Mouse (Mus musculus) cerebellum, postnatal 4 days (tissue): Measurements from ENCODE around the gene Ctcf.
"Not testable (repeated sequence)": the region's sequence is repeated elsewhere in the genome, so short reads cannot be mapped to it uniquely, and the experiment has no call there.

Source experiments
- DNase-seq, 2 experiments: peaks; one replicate each; pipeline ENCODE4 v3.0.0; 2022; ENCODE audit warnings: low spot score in 2 of 2, mixed read lengths in 1 of 2

The Ctcf gene

DNA sequence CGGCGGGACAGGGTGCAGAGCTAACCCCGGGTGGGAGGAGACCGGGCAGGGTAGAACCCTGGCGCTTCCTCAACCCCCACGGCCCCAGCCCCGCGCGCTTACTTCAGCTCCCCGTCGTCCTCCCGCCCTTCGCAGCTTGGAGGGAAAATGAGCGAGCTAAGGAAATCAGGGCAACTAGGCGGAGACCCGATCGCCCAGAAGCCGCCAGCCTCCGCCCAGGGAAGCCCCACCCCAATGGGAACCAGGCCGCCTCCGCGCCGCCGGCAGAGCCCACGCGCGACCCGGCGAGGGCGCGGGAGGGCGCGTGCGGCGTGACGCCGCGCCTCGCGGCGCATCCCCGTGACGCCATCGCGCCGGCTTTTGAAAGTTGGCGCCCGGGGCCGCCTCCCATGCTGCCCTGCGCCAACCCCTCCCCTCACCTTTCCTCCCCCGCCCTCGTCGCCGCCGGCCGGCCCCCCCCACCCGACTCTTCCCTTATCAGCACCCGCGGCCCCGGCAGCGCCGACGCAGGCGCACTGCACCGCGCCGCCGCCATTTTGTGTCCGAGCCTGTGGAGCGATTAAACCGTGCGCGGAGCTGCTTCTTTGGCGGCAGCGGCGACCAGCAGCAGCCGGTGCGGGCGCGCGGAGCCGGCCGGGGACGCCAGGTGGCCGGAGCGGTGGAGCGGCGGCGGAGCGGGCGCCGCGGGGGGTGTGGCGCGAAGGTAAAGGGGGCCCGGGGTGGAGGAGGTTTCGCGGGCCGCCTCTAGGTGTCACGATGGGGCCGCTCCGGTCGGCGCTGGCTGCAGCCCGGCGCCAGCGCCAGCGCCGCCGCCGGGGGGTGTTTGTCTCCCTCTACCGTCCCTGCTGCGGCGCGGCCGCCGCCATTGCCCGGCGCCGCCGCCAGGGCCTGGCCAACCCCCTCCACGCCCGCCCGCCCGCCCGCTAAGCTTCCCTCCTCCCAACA lies at the start of gene Ctcf:
TSS of gene Ctcf (plus strand) at position 551 of the 945 bp plus-strand sequence.
- DNase-seq, result peak; percentile 84 to 94

DNA sequence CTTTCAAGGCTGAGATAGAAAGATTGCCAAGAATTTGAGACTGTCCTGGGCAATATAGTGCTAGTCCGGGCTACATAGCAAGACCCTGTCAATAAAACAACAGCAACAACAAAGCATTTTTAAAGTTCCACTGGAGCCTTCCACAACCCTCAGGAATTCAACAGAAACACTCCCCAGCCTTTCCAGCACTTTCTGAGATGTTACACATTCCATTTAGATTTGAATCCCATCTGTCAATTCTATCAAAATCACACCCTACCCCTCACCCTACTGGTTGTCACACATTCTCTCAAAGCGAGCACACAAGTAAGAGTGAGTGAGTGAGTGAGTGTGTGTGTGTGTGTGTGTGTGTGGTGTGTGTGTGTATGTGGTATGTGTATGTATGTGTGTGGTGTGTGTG lies 43.9 kb upstream of the Ctcf start:
- no peak for DNase-seq

DNA sequence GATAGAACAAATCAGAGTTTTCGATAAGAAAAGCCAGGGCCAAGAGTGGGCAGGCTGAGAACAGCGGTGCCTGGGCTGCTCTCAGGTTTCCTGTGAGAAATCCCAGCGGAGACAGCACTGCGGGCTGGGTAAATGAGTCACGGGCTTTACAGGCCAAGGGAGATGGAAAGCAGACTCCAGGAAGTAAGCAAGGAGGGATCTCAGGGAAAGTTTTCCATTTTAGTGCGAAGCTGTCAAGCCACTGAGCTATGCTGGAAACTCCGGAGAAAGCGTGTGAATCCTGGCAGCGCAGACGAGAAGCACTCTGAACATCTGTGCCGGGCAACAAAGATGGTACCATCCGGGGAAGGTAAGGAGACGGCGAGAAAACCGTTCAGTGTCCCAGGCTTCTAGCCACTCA lies 42.5 kb upstream of the Ctcf start:
- DNase-seq, result no peak

DNA sequence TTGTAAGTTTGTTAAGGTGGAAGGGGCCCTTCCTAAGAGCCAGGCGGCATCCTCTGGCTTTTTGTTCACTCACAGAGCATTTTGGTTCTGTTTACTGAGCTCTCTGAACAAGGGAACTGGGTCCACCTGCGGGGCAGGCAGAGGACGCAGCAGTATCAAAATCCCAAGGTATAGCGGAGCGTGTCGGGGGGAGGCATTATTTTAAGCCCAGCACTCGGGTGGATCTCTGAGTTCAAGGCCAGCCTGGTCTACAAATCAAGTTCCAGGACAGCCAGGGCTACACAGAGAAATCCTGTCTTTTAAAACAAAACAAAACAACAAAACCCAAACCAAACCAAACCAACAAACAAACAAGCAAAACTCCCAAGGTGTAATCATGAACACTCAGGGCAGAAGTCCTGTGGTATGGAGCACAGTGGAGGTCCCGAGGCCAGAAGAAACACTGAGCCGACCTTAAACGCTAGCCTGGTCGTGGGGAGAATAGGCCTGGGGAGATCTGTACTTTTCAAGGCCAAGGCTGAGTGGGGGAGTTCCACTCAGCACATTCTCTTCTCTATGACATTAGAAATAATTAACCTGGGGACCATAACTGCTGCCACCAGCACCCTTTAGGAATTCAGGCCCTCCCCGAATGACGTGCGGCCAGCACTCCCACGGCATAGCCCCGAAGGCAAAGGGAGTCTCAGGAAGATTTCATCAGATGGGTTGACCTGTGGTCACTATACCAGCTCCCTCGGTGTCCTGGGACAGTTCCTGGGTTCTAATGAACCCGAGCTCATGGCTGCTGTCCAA lies 41.7 kb upstream of the Ctcf start:
- no peak for DNase-seq

DNA sequence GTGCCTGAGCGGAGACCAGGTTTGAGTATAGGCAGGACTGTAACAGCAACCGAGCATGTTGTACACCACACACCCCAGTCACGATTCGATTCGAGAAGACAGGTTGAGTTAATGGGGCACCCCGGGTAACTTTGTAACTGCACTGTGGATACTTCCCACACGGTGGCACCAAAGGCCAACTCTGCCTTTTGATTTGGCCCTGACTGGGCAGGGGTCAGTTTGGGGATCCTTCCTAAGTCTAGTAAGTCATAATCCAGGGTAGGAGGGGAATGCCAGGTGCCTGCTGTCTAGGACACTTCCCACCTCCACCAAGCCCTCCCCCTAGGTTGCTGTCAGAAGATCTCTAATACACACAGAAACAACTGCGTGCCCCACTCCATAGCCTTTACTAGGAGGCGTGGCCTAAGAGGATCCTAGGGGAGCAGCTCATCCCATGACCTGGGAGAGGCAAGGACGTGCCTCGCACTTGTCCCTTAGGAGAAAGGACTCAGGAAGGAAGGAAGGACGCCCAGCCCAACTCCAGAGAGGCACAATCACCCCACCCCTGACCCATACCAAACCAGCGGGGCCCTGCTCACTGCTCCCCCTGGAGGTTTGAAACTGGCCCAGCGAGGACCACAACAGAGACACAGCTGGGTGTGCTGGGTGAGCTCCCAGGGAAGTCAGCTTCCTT lies 39.9 kb upstream of the Ctcf start:
- peak in 1 of 2 experiments; percentile 44 for DNase-seq

DNA sequence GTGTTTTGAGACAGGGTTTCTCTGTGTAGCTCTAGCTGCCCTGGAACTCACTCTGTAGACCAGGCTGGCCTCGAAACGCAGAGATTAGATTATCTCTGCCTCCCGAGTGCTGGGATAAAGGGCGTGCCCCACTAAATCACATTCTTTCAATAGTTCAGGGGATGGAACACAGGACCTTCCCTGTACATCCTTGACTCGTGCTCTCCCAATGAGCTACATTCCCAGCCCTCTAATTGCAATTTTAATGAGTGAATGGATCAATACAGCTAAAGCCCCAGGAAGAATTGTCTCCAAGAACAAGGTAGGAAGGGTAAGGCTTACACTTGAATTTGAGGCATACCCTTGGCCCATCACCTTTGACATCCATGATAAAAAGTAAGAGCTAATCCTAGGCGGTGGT lies 37.6 kb upstream of the Ctcf start:
- no peak for DNase-seq

DNA sequence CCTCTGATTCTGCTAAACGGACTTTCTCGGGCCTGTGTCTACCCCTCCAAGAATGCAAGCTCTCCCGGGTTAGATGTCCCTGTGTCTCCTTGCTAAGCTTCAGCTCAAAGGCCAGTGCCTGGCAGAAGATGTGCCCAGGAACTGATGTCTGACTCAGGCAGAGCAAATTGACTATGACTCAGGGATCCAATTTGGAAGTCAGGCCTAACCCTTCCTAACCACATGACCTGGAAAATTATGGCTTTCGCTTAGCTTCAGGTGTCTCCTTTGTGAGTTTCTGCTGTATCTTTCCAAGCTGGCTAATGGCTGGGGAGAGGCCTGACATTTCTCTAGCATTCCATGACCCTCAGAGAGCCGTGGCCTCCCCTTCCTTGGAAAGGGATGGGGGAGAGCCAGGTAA lies 35.1 kb upstream of the Ctcf start:
- no peak for DNase-seq

DNA sequence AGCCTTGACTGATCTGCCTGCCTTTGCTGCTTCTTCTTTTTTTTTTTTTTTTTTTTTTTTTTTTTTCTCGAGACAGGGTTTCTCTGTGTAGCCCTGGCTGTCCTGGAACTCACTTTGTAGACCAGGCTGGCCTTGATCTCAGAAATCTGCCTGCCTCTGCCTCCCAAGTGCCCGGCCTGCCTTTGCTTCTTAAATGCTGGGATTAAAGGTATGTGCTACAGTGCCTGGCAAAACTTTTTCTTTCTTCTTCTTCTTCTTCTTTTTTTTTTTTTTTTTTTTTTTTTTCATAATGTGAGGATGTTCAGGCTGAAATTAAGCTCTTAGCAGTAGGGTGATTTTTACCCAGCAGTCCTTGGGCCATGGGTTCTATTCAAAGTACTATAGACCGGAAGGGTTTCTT lies 33.8 kb upstream of the Ctcf start:
- DNase-seq, result not testable (repeated sequence)

DNA sequence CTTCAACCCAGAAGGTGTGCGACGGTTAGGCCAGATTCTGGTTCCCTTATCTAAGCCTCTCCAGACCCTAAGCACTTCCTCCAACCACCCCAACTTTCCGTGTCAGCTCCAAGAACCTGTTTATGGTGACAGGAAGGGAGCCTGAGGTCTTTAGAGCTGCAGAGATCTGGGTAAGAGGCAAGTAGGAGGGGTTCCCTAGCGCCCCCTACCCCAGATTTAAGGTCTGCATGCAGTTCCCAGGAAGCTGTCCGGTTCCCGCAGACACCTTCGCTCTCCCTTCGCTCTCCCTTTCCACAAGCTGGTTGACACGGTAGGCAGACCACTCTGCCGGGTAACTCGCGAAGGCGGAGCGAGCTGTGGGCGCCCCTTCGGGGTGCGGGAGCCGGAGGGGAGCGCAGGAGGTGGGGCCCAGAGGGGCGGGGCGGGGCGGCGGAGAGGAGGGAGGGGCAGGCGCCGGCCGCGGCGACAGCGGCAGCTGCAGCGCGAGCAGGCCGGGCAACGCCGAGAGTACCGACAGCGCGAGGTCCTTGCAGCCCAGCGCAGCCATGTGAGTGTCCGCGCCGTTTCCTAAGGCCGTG lies 31.5 kb upstream of the Ctcf start, which contains the start of gene Ripor1:
TSS of gene Ripor1 (plus strand) at position 452 of the 578 bp plus-strand sequence.
- peak; percentile 64 to 84 for DNase-seq

DNA sequence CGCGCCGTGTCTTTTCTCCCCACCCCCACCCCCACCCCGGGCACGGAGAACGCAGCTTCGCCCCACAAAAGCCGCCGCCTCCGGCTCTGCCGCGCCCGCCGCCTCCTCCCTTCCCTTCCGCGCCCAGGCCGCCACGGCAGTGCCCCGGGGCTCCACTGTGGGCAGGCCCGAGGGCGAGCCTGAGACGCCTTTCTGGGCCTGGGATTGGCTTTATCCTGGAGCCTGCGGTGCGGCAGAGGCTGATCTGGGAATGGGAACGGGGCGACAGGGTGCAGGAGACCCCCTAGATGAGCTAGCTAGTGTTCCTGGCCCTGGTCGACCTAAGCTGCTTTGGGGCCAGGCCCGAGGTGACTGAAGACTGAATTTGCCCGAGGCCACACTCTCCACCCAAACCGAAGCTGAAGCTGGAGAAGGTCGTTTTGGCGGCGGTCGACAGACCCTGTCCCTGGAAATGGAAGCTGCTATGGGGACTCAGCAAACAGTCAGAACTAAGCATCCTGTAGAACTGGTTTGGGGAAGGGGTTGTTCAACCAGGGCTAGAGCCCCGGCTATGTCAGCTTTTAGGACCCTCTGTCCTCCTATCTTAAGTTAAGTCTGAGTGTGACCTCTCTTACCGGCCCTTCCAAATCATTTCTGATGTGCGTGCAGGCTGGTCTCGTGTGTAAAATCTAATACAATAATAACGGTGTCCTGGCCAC lies 30.7 kb upstream of the Ctcf start:
- peak in 1 of 2 experiments; percentile 36 for DNase-seq

DNA sequence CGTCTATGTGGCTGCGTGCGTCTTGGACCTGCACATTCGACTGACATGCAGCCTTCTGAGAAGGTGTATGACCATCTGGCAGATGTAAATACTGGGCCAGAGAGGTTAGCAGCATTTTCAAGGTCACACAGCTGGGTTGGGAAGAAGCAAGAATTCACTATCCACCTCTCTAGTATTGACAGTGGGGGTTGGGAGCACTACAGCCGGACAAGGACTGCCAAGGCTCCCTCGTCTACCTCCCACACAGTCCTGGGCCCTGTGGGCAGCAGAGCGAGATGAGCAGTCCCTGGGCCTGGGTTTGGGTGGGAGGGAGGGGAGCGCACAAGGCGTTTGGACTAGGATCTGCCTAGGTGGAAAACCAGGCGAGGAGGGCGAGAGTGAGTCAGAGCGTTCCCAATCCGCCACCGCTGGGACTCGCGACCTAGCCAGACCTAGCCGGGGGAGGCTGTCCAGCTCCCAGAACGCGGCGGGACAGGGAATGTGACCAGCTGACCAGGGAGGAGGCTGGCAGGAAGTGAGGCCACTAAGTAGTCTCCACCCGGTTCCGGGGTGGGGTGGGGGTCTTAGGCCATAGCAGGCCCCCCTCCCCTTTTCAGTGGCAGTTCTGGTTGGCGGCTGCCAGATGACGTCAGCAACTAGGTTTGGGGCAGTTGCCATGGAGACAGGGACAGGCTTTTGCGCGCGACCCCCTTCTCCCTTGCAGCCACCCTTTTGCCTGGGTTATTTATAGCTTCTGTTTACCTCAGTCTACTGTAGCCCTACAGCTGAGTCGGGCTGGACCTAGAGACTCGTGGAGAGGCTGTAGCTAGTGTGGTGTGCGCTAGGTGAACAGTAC lies 30.0 kb upstream of the Ctcf start:
- DNase-seq, result peak; percentile 72 to 81

DNA sequence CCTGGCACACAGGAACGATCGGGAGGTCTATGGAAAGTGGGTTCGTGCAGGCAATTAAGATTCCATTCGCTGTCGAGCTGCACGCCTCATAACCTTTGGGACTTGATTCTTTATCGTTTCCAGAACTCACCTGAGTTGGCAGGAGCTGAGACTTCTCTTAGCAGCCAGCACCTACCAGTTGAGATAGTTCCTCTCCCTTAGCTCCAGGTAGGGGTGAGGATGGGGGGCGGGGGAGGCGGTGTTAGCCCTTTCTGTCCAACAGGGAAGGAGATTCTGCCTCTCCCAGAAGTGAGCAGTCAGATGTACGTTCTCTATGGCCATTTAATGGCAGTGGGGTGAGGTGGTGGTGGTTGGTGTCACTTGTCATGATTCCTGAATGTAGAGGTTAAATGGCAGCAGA lies 29.3 kb upstream of the Ctcf start:
- DNase-seq, result no peak

DNA sequence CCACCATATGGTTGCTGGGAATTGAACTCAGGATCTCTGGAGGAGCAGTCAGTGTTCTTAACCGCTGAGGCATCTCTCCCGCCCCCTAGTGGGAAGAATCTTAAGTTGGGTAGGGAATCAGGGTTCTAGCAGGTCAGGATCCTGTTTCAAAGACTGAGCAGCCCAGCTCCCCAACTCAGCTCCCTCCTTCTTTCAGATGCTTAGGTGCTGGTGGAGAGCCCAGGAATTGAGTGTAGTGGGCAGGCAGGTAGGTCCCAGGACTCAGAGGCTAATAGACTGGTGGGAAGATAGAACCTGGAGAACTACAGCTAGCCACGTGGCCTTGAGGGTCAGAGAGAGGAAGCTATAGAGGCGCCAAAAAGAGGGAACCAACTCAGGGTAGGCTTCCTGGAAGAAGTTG lies 28.7 kb upstream of the Ctcf start:
- peak in 1 of 2 experiments; percentile 24 for DNase-seq

DNA sequence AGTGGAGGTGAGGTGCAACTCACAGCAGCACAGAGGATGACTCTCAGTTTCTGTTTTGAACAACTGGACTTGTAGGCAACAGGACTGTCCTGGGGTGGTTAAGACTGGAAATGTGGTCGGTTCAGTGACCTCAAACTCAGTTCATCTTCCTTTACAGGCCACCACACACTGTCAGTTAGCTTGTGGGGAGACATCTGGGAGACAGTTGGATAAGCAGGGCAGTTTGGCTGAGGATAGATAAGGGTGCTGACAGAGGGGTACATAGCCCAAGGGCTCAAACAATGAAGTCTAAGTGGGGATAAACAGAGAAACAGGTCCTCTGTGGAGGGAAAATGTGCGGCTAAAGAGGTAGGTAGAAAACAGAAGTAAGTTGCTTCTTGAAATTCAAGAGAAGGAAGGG lies 27.0 kb upstream of the Ctcf start:
- no peak for DNase-seq

DNA sequence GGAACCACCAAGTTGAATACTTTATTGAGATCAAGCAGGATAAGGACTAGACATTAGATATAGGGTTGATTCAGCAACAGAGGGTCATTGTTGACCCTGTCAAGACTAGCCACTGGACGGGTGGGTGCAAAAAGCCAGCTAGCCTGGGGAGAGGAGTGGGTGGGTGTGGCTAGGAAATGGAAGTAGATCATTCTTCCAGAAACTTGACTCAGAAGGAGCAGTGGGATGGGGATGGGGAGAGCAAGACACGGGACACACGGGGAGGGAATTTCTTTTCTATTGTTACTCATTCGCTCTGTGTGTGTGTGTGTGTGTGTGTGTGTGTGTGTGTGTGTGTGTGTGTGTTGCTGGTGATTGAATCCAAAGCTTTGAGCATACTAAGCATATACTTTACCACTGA lies 26.6 kb upstream of the Ctcf start:
- DNase-seq, result no peak

DNA sequence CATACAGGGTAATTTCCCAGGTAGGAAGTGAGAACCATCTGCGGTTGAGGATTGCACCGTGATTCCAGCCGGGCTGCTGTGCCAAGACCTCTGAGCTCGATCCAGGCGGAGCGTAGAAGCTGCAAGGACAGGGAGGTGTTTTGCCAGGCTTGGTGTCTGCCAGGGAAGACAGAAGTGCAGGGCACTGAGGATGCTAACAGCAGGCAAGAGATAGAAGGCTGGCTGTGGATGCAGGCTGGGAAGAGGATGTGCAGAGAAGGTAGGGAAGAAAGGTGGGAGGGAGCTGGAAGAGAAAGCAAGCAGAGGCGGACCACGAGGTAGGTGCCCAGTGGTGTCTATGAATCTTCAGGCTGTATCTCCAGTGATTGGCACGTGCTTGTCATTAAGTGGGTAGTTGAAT lies 24.5 kb upstream of the Ctcf start:
- DNase-seq, result no peak

DNA sequence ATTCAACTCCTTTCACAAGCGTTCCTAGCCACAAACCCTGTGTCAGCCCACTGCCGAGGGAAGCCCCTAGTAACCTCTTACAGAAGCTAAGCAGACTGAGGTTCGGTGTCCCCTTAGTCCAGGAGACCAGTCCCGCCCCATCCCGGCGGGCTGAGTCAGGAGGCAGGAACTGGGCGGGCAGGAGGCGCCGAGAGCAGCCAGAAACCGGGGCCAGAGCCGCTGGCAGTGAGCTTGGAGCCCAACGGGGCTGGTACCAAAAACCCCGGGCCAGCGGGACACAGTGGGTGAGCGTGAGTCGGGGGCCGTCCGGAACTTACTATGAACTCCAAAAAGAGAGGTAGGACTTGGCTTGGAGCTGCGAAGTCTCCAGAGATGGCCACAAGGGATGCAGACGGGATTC lies 23.3 kb upstream of the Ctcf start:
- DNase-seq, result no peak

DNA sequence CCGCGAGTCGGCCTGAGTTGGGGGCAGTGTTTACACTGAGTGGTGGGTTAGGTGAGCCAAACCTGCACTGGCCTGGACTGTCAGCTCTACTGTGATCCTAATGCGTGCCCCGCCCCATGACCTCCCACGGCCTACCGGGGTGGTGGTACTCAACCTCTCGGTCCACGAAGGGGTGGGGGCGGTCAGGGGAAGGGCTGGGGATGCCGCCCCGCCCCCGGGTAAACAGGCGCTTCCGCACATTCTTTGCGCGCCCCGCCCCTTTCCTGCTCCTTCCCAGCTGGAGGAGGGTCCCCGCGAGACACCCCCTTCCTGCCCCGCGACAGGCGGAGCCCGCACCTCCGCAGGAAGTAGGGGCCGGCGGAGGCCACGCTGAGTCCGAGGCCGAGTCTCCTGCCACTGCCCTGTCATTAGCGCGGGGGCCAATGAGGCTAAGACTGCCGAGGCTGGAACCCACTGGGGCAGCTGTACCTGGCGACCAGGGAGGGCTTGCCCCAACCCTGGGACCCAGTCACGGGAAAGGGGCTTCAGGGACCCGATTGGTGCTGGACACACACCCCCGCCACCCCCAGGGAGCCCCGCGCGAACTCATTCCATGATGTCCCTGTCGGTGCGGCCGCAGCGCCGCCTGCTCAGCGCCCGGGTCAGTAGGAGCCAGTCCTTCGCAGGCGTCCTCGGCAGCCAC lies 22.4 kb upstream of the Ctcf start:
- DNase-seq, result peak in 1 of 2 experiments; percentile 16

DNA sequence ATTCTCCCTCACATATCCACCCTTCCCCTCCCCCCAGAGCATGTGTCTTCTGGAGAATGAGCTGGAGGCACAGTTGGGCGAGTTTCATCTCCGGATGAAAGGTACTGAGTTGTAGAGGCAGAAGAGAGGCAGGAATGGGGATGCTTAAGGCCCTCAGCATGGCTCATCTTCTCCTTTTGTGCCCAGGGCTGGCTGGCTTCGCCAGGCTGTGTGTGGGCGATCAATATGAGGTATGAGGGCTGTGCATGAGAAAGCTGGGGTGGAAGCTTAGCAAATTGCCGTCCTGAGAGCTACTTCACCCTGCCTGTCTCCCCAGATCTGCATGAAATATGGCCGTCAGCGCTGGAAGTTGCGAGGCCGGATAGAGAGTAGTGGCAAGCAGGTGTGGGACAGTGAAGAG lies 20.4 kb upstream of the Ctcf start:
- DNase-seq, result no peak
